Mouse (Mus musculus): ENCODE data around the gene Parm1. TPM values are rescaled to one million over a fixed set of nuclear protein-coding genes. Genes with fewer than 3 reads are reported as not detected.

The Parm1 gene
- polyA plus RNA-seq, 1 experiment from 2014 or later, result 27.1 TPM

- Histone ChIP-seq H3K36me3 (no peaks in the 10 kb centered on the region), H3K4me1 (replicated peaks) (peaks cover 25% of the 10 kb centered on the region), H3K9me3 (replicated peaks) (no peaks in the 10 kb centered on the region), H3K4me2 (no peak overlapping the region), H3K27ac (0 out of 2 replicates have a peak overlapping the region, but pooled peaks have one; percentile 12), H3K9ac (no peak overlapping the region), H3K4me3 (no peak overlapping the region), H3K27me3 (no peaks in the 10 kb centered on the region)
- WGBS, result 73% methylated on average over 2 of the region's 2 CpGs
- no peak for ATAC-seq (replicated peaks; ENCODE audit: insufficient number of reproducible peaks, insufficient read depth, low FRiP score, low read depth)
Measured at GRCm38 (mm10) chr5:91574211-91574610, 56.8 kb downstream of the Parm1 start.

- Histone ChIP-seq H3K27me3 (no peaks in the 10 kb centered on the region), H3K4me3 (no peak overlapping the region), H3K9me3 (replicated peaks) (no peaks in the 10 kb centered on the region), H3K4me2 (no peak overlapping the region), H3K9ac (no peak overlapping the region), H3K4me1 (replicated peaks) (peaks cover 38% of the 10 kb centered on the region), H3K36me3 (no peaks in the 10 kb centered on the region), H3K27ac (no peak overlapping the region)
- no peak for ATAC-seq (replicated peaks; ENCODE audit: insufficient number of reproducible peaks, insufficient read depth, low FRiP score, low read depth)
- WGBS, result 63% methylated on average over 7 of the region's 7 CpGs
Measured at GRCm38 (mm10) chr5:91578924-91579323, 61.5 kb downstream of the Parm1 start.

GRCm38 (mm10) chr5:91581799-91582198, 64.4 kb downstream of the Parm1 start:
- H3K27me3 ChIP-seq, result no peaks in the 10 kb centered on the region
- H3K36me3 ChIP-seq, result no peaks in the 10 kb centered on the region
- no peak for ATAC-seq (replicated peaks; ENCODE audit: insufficient number of reproducible peaks, insufficient read depth, low FRiP score, low read depth)
- H3K9ac ChIP-seq, result no peak overlapping the region
- peaks cover 29% of the 10 kb centered on the region for H3K4me1 ChIP-seq (replicated peaks)
- peak overlapping the region; percentile 74 for H3K27ac ChIP-seq
- H3K4me2 ChIP-seq, result 0 out of 2 replicates have a peak overlapping the region, but pooled peaks have one; percentile 3
- H3K4me3 ChIP-seq, result no peak overlapping the region
- H3K9me3 ChIP-seq (replicated peaks), result no peaks in the 10 kb centered on the region
- 35% methylated on average over 4 of the region's 4 CpGs for WGBS

- H3K9ac ChIP-seq, result no peak overlapping the region
- H3K4me3 ChIP-seq, result no peak overlapping the region
- H3K36me3 ChIP-seq, result no peaks in the 10 kb centered on the region
- peak overlapping the region; percentile 71 for H3K27ac ChIP-seq
- 30% methylated on average over 3 of the region's 3 CpGs for WGBS
- H3K27me3 ChIP-seq, result no peaks in the 10 kb centered on the region
- no peak overlapping the region for H3K4me2 ChIP-seq
- peaks cover 27% of the 10 kb centered on the region for H3K4me1 ChIP-seq (replicated peaks)
- ATAC-seq (replicated peaks; ENCODE audit: insufficient number of reproducible peaks, insufficient read depth, low FRiP score, low read depth), result peak; percentile 68
- H3K9me3 ChIP-seq (replicated peaks), result no peaks in the 10 kb centered on the region
Measured at GRCm38 (mm10) chr5:91586206-91586605, 68.8 kb downstream of the Parm1 start.

GRCm38 (mm10) chr5:91594083-91594482, 76.7 kb downstream of the Parm1 start:
- H3K36me3 ChIP-seq, result peaks cover 5% of the 10 kb centered on the region
- no peaks in the 10 kb centered on the region for H3K9me3 ChIP-seq (replicated peaks)
- 84% methylated on average over 5 of the region's 5 CpGs for WGBS
- no peak overlapping the region for H3K27ac ChIP-seq
- H3K4me2 ChIP-seq, result no peak overlapping the region
- no peaks in the 10 kb centered on the region for H3K27me3 ChIP-seq
- H3K4me1 ChIP-seq (replicated peaks), result no peaks in the 10 kb centered on the region
- no peak for ATAC-seq (replicated peaks; ENCODE audit: insufficient number of reproducible peaks, insufficient read depth, low FRiP score, low read depth)
- no peak overlapping the region for H3K4me3 ChIP-seq
- no peak overlapping the region for H3K9ac ChIP-seq

GRCm38 (mm10) chr5:91597216-91597615, 79.8 kb downstream of the Parm1 start:
- peaks cover 10% of the 10 kb centered on the region for H3K36me3 ChIP-seq
- WGBS, result 63% methylated on average over 5 of the region's 5 CpGs
- no peaks in the 10 kb centered on the region; the same call in 1 of the 2 replicates for H3K4me1 ChIP-seq (replicated peaks)
- no peaks in the 10 kb centered on the region for H3K27me3 ChIP-seq
- H3K27ac ChIP-seq, result no peak overlapping the region
- ATAC-seq (replicated peaks; ENCODE audit: insufficient number of reproducible peaks, insufficient read depth, low FRiP score, low read depth), result no peak
- H3K9ac ChIP-seq, result no peak overlapping the region
- H3K4me3 ChIP-seq, result no peak overlapping the region
- H3K4me2 ChIP-seq, result no peak overlapping the region
- no peaks in the 10 kb centered on the region for H3K9me3 ChIP-seq (replicated peaks)

- Histone ChIP-seq H3K4me2 (no peak overlapping the region), H3K27ac (no peak overlapping the region), H3K27me3 (no peaks in the 10 kb centered on the region), H3K36me3 (peaks cover 5% of the 10 kb centered on the region; the same call in 1 of the 2 replicates), H3K9me3 (replicated peaks) (no peaks in the 10 kb centered on the region), H3K4me3 (no peak overlapping the region), H3K4me1 (replicated peaks) (peaks cover 5% of the 10 kb centered on the region), H3K9ac (no peak overlapping the region)
- ATAC-seq (replicated peaks; ENCODE audit: insufficient number of reproducible peaks, insufficient read depth, low FRiP score, low read depth), result no peak
- 52% methylated on average over 7 of the region's 7 CpGs for WGBS
Measured at GRCm38 (mm10) chr5:91599801-91600200, 82.4 kb downstream of the Parm1 start.

- no peak overlapping the region for H3K9ac ChIP-seq
- H3K4me3 ChIP-seq, result no peak overlapping the region
- no peaks in the 10 kb centered on the region for H3K27me3 ChIP-seq
- no peak overlapping the region for H3K27ac ChIP-seq
- H3K36me3 ChIP-seq, result peaks cover 5% of the 10 kb centered on the region; the same call in 1 of the 2 replicates
- no peaks in the 10 kb centered on the region for H3K9me3 ChIP-seq (replicated peaks)
- peaks cover 13% of the 10 kb centered on the region for H3K4me1 ChIP-seq (replicated peaks)
- WGBS, result 74% methylated on average over 7 of the region's 7 CpGs
- no peak overlapping the region for H3K4me2 ChIP-seq
- ATAC-seq (replicated peaks; ENCODE audit: insufficient number of reproducible peaks, insufficient read depth, low FRiP score, low read depth), result no peak
Measured at GRCm38 (mm10) chr5:91603347-91603746, 85.9 kb downstream of the Parm1 start.

- H3K36me3 ChIP-seq, result peaks cover 5% of the 10 kb centered on the region; the same call in 1 of the 2 replicates
- H3K4me3 ChIP-seq, result no peak overlapping the region
- H3K4me1 ChIP-seq (replicated peaks), result peaks cover 13% of the 10 kb centered on the region
- H3K27me3 ChIP-seq, result no peaks in the 10 kb centered on the region
- H3K9ac ChIP-seq, result no peak overlapping the region
- no peak overlapping the region for H3K27ac ChIP-seq
- WGBS, result 56% methylated on average over 12 of the region's 12 CpGs
- H3K9me3 ChIP-seq (replicated peaks), result no peaks in the 10 kb centered on the region
- no peak overlapping the region for H3K4me2 ChIP-seq
- peak; percentile 53; the same call in 1 of the 2 replicates for ATAC-seq (replicated peaks; ENCODE audit: insufficient number of reproducible peaks, insufficient read depth, low FRiP score, low read depth)
Measured at GRCm38 (mm10) chr5:91603787-91604439, 86.5 kb downstream of the Parm1 start.

- Histone ChIP-seq H3K36me3 (no peaks in the 10 kb centered on the region), H3K27me3 (no peaks in the 10 kb centered on the region), H3K9ac (no peak overlapping the region), H3K4me1 (replicated peaks) (peaks cover 17% of the 10 kb centered on the region), H3K4me2 (no peak overlapping the region), H3K27ac (no peak overlapping the region), H3K9me3 (replicated peaks) (no peaks in the 10 kb centered on the region), H3K4me3 (no peak overlapping the region)
- ATAC-seq (replicated peaks; ENCODE audit: insufficient number of reproducible peaks, insufficient read depth, low FRiP score, low read depth), result no peak
- 89% methylated on average over 2 of the region's 2 CpGs for WGBS
Measured at GRCm38 (mm10) chr5:91607234-91607633, 89.8 kb downstream of the Parm1 start.

- no peak overlapping the region for H3K9ac ChIP-seq
- H3K27me3 ChIP-seq, result no peaks in the 10 kb centered on the region
- no peak for ATAC-seq (replicated peaks; ENCODE audit: insufficient number of reproducible peaks, insufficient read depth, low FRiP score, low read depth)
- peaks cover 17% of the 10 kb centered on the region for H3K4me1 ChIP-seq (replicated peaks)
- H3K27ac ChIP-seq, result no peak overlapping the region
- 37% methylated on average over 7 of the region's 7 CpGs for WGBS
- H3K4me2 ChIP-seq, result no peak overlapping the region
- H3K9me3 ChIP-seq (replicated peaks), result no peaks in the 10 kb centered on the region
- no peaks in the 10 kb centered on the region for H3K36me3 ChIP-seq
- no peak overlapping the region for H3K4me3 ChIP-seq
Measured at GRCm38 (mm10) chr5:91607841-91608240, 90.4 kb downstream of the Parm1 start.

- H3K4me2 ChIP-seq, result no peak overlapping the region
- no peak for ATAC-seq (replicated peaks; ENCODE audit: insufficient number of reproducible peaks, insufficient read depth, low FRiP score, low read depth)
- H3K4me3 ChIP-seq, result no peak overlapping the region
- no peak overlapping the region for H3K27ac ChIP-seq
- WGBS, result 77% methylated on average over 4 of the region's 4 CpGs
- no peak overlapping the region for H3K9ac ChIP-seq
- H3K27me3 ChIP-seq, result no peaks in the 10 kb centered on the region
- H3K9me3 ChIP-seq (replicated peaks), result no peaks in the 10 kb centered on the region
- no peaks in the 10 kb centered on the region for H3K36me3 ChIP-seq
- peaks cover 13% of the 10 kb centered on the region for H3K4me1 ChIP-seq (replicated peaks)
Measured at GRCm38 (mm10) chr5:91609041-91609440, 91.6 kb downstream of the Parm1 start.

All from heart, embryonic 15.5 days (tissue).